Mouse (Mus musculus) heart, embryonic 12.5 days (tissue): ENCODE measurements around the gene Ehhadh. TPM values are rescaled to one million over a fixed set of nuclear protein-coding genes. Genes with fewer than 3 reads are reported as not detected.
"Not testable (repeated sequence)": the region's sequence is repeated elsewhere in the genome, so short reads cannot be mapped to it uniquely, and the experiment has no call there.

ENCODE experiments used
- ATAC-seq: fragments of 200-750 bp; cut with Nextera tagmentation; 2 replicates; pipeline ENCODE4 v1.8.0; 2017; ENCODE audit warnings: moderate TSS enrichment, moderate library complexity; ENCODE audit not compliant: insufficient number of reproducible peaks, low FRiP score
- H3K27ac ChIP-seq: fragments of 300-500 bp; sonication (generic); 2 replicates; pipeline ENCODE4 v1.5.1; 2016; ENCODE audit warnings: mild to moderate bottlenecking, moderate library complexity; ENCODE audit not compliant: poor library complexity, severe bottlenecking
- H3K27me3 ChIP-seq: fragments of 300-500 bp; sonication (generic); replicated peaks from 2 replicates; pipeline ENCODE4 v1.6.1; 2016; ENCODE audit warnings: mild to moderate bottlenecking, moderate library complexity
- H3K36me3 ChIP-seq: fragments of 300-500 bp; sonication (generic); 2 replicates; pipeline ENCODE4 v1.6.1; 2016; ENCODE audit warnings: mild to moderate bottlenecking, moderate library complexity
- H3K4me1 ChIP-seq: fragments of 300-500 bp; sonication (generic); replicated peaks from 2 replicates; pipeline ENCODE4 v1.6.1; 2016; ENCODE audit warnings: mild to moderate bottlenecking
- H3K4me2 ChIP-seq: fragments of 300-500 bp; sonication (generic); 2 replicates; pipeline ENCODE4 v1.6.1; 2016; ENCODE audit warnings: mild to moderate bottlenecking, moderate library complexity
- H3K4me3 ChIP-seq: fragments of 300-500 bp; sonication (generic); 2 replicates; pipeline ENCODE4 v1.5.1; 2016; ENCODE audit warnings: mild to moderate bottlenecking
- H3K9ac ChIP-seq: fragments of 300-500 bp; sonication (generic); 2 replicates; pipeline ENCODE4 v1.6.1; 2016; ENCODE audit warnings: mild to moderate bottlenecking, moderate library complexity
- H3K9me3 ChIP-seq: fragments of 300-500 bp; sonication (generic); replicated peaks from 2 replicates; pipeline ENCODE4 v1.6.1; 2016; ENCODE audit warnings: mild to moderate bottlenecking, moderate library complexity
- WGBS: fragments of 180-500 bp; shearing (Covaris S2); methylation state at CpG from one replicate; pipeline ENCODE4 v1.1.7; 2016; 5-methylcytosine and 5-hydroxymethylcytosine counted together
- polyA plus RNA-seq: library from polyadenylated mRNA; unstranded; fragments of >200 nt; fragmentation: Nextera tagmentation; extraction: Ambion mirVana; gene quantifications from 2 replicates; pipeline ENCODE4 v1.2.1, GENCODE M21; 2016

Ehhadh gene
- polyA plus RNA-seq, 1 experiment from 2014 or later, result 3.0 TPM

GRCm38 (mm10) chr16:21793875-21794696, 6.5 kb upstream of the Ehhadh start, which contains the start of gene Map3k13:
Map3k13 (plus strand) TSS chr16:21794346.
- Histone ChIP-seq H3K27ac (peak within 1 kb of the TSS; percentile 86), H3K4me2 (peak within 1 kb of the TSS; percentile 82), H3K9me3 (no peaks in the 10 kb centered on the region; the same call in 1 of the 2 replicates), H3K36me3 (peaks cover under 1% of the 10 kb centered on the region; the same call in 1 of the 2 replicates), H3K9ac (peak within 1 kb of the TSS; percentile 83), H3K4me1 (peaks cover 5% of the 10 kb centered on the region; the same call in 1 of the 2 replicates), H3K4me3 (peak within 1 kb of the TSS; percentile 82), H3K27me3 (no peaks in the 10 kb centered on the region)
- 1% methylated on average over 47 of the region's 47 CpGs for WGBS
- peak; percentile 98 for ATAC-seq

GRCm38 (mm10) chr16:21793080-21793810, 5.6 kb upstream of the Ehhadh start:
- peak overlapping the region; percentile 82 for H3K4me2 ChIP-seq
- not testable (repeated sequence) for H3K9ac ChIP-seq, H3K27ac ChIP-seq, H3K27me3 ChIP-seq, H3K36me3 ChIP-seq, H3K4me1 ChIP-seq, ATAC-seq, H3K9me3 ChIP-seq
- H3K4me3 ChIP-seq, result peak overlapping the region; percentile 82
- WGBS, result 21% methylated on average over 2 of the region's 2 CpGs

GRCm38 (mm10) chr16:21791779-21792178, 4.2 kb upstream of the Ehhadh start:
- no peak for ATAC-seq
- H3K4me2 ChIP-seq, result no peak overlapping the region
- no peak overlapping the region for H3K9ac ChIP-seq
- WGBS, result 24% methylated on average over 3 of the region's 3 CpGs
- no peaks in the 10 kb centered on the region for H3K36me3 ChIP-seq
- H3K4me1 ChIP-seq, result peaks cover 10% of the 10 kb centered on the region
- H3K9me3 ChIP-seq, result no peaks in the 10 kb centered on the region; the same call in 1 of the 2 replicates
- H3K27ac ChIP-seq, result no peak overlapping the region
- no peak overlapping the region for H3K4me3 ChIP-seq
- H3K27me3 ChIP-seq, result no peaks in the 10 kb centered on the region

GRCm38 (mm10) chr16:21790469-21790868, 2.9 kb upstream of the Ehhadh start:
- Histone ChIP-seq H3K4me2 (no peak overlapping the region), H3K9ac (no peak overlapping the region), H3K4me3 (no peak overlapping the region), H3K4me1 (peaks cover 10% of the 10 kb centered on the region; the same call in 1 of the 2 replicates), H3K27ac (no peak overlapping the region), H3K27me3 (no peaks in the 10 kb centered on the region), H3K36me3 (no peaks in the 10 kb centered on the region), H3K9me3 (no peaks in the 10 kb centered on the region; the same call in 1 of the 2 replicates)
- no peak for ATAC-seq
- WGBS, result 19% methylated on average over 1 of the region's 1 CpGs

- WGBS, result 76% methylated on average over 2 of the region's 2 CpGs
These were observed 1.6 kb upstream of the Ehhadh start for GRCm38 (mm10) chr16:21789180-21789579.

GRCm38 (mm10) chr16:21788581-21788980, 974 bp upstream of the Ehhadh start:
- Histone ChIP-seq H3K9ac (no peak overlapping the region), H3K36me3 (no peaks in the 10 kb centered on the region), H3K4me3 (no peak overlapping the region), H3K4me2 (no peak overlapping the region), H3K27me3 (0 out of 2 replicates have a peak, but pooled peaks cover 4% of the 10 kb centered on the region), H3K9me3 (no peaks in the 10 kb centered on the region; the same call in 1 of the 2 replicates), H3K27ac (no peak overlapping the region), H3K4me1 (peaks cover 10% of the 10 kb centered on the region; the same call in 1 of the 2 replicates)
- no peak for ATAC-seq
- 39% methylated on average over 3 of the region's 3 CpGs for WGBS

More at GRCm38 (mm10) chr16:21789180-21789579, 1.6 kb upstream of the Ehhadh start:
- H3K4me2 ChIP-seq, result no peak overlapping the region
- no peak overlapping the region for H3K4me3 ChIP-seq
- no peak overlapping the region for H3K27ac ChIP-seq
- no peak for ATAC-seq
- H3K9ac ChIP-seq, result no peak overlapping the region
- H3K36me3 ChIP-seq, result no peaks in the 10 kb centered on the region
- peaks cover 10% of the 10 kb centered on the region; the same call in 1 of the 2 replicates for H3K4me1 ChIP-seq
- H3K9me3 ChIP-seq, result no peaks in the 10 kb centered on the region; the same call in 1 of the 2 replicates
- H3K27me3 ChIP-seq, result 0 out of 2 replicates have a peak, but pooled peaks cover 4% of the 10 kb centered on the region

- Histone ChIP-seq H3K27ac (no peak overlapping the region), H3K4me3 (no peak overlapping the region), H3K27me3 (0 out of 2 replicates have a peak, but pooled peaks cover 4% of the 10 kb centered on the region), H3K36me3 (no peaks in the 10 kb centered on the region), H3K9ac (no peak overlapping the region), H3K4me1 (peaks cover 5% of the 10 kb centered on the region; the same call in 1 of the 2 replicates), H3K4me2 (no peak overlapping the region), H3K9me3 (no peaks in the 10 kb centered on the region; the same call in 1 of the 2 replicates)
- no peak for ATAC-seq
- WGBS, result 87% methylated on average over 8 of the region's 8 CpGs
These were observed 1.3 kb downstream of the Ehhadh start for GRCm38 (mm10) chr16:21786317-21786716.

- 75% methylated on average over 4 of the region's 4 CpGs for WGBS
- H3K27me3 ChIP-seq, result 0 out of 2 replicates have a peak, but pooled peaks cover 4% of the 10 kb centered on the region
- no peaks in the 10 kb centered on the region; the same call in 1 of the 2 replicates for H3K9me3 ChIP-seq
- H3K27ac ChIP-seq, result no peak overlapping the region
- no peak overlapping the region for H3K4me2 ChIP-seq
- H3K36me3 ChIP-seq, result no peaks in the 10 kb centered on the region
- no peak for ATAC-seq
- H3K4me1 ChIP-seq, result peaks cover 5% of the 10 kb centered on the region; the same call in 1 of the 2 replicates
- no peak overlapping the region for H3K4me3 ChIP-seq
- no peak overlapping the region for H3K9ac ChIP-seq
These were observed 2.6 kb downstream of the Ehhadh start for GRCm38 (mm10) chr16:21785000-21785399.

GRCm38 (mm10) chr16:21782807-21783206, 4.8 kb downstream of the Ehhadh start:
- H3K9ac ChIP-seq, result no peak overlapping the region
- H3K4me2 ChIP-seq, result no peak overlapping the region
- H3K27ac ChIP-seq, result no peak overlapping the region
- H3K27me3 ChIP-seq, result 0 out of 2 replicates have a peak, but pooled peaks cover 4% of the 10 kb centered on the region
- H3K9me3 ChIP-seq, result no peaks in the 10 kb centered on the region
- 60% methylated on average over 2 of the region's 2 CpGs for whole genome bisulfite sequencing
- no peaks in the 10 kb centered on the region for H3K36me3 ChIP-seq
- peaks cover 5% of the 10 kb centered on the region; the same call in 1 of the 2 replicates for H3K4me1 ChIP-seq
- no peak overlapping the region for H3K4me3 ChIP-seq
- no peak for ATAC-seq

- WGBS, result 83% methylated on average over 3 of the region's 3 CpGs
- no peaks in the 10 kb centered on the region for H3K36me3 ChIP-seq
- no peak overlapping the region for H3K9ac ChIP-seq
- H3K4me2 ChIP-seq, result no peak overlapping the region
- 0 out of 2 replicates have a peak, but pooled peaks cover 4% of the 10 kb centered on the region for H3K27me3 ChIP-seq
- H3K9me3 ChIP-seq, result no peaks in the 10 kb centered on the region
- ATAC-seq, result no peak
- no peak overlapping the region for H3K4me3 ChIP-seq
- H3K27ac ChIP-seq, result no peak overlapping the region
- H3K4me1 ChIP-seq, result peaks cover 2% of the 10 kb centered on the region; the same call in 1 of the 2 replicates
These were observed 5.7 kb downstream of the Ehhadh start for GRCm38 (mm10) chr16:21781895-21782294.
